Mouse (Mus musculus) midbrain, embryonic 16.5 days (tissue): Measurements from ENCODE around the gene Tspyl4. TPM values are rescaled to one million over a fixed set of nuclear protein-coding genes. Genes with fewer than 3 reads are reported as not detected.

Experiments
- polyA plus RNA-seq: library from polyadenylated mRNA; unstranded; fragments of >200 nt; fragmentation: Nextera tagmentation; extraction: Ambion mirVana; gene quantifications from 2 replicates; pipeline ENCODE4 v1.2.1, GENCODE M21; 2015

Tspyl4 gene
- polyA plus RNA-seq, 1 experiment from 2014 or later: 423 TPM

Other genes starting within 250 kb of the Tspyl4 start
- gene Calhm5, start 200.9 kb upstream of the Tspyl4 start, polyA plus RNA-seq: 0.69 and 0.92 TPM in 2 replicates
- 0.45 and 0.67 TPM in 2 replicates for gene Calhm6, start 169.5 kb upstream of the Tspyl4 start, polyA plus RNA-seq
- gene Dse, start 89.7 kb upstream of the Tspyl4 start, polyA plus RNA-seq: 6.1 and 6.7 TPM in 2 replicates
- gene Tspyl1, start 15.3 kb upstream of the Tspyl4 start, polyA plus RNA-seq: 128 and 149 TPM in 2 replicates
- 0.15 and 0.46 TPM in 2 replicates for gene Col10a1, start 92.5 kb downstream of the Tspyl4 start, polyA plus RNA-seq
- 1.7 and 1.8 TPM in 2 replicates for gene Nt5dc1, start 121.1 kb downstream of the Tspyl4 start, polyA plus RNA-seq
- 0.33 and 0.47 TPM in 2 replicates for gene Frk, start 186.0 kb downstream of the Tspyl4 start, polyA plus RNA-seq